Mouse (Mus musculus) hindbrain, embryonic 15.5 days (tissue): ENCODE measurements around the gene Gnaz. TPM values are rescaled to one million over a fixed set of nuclear protein-coding genes. Genes with fewer than 3 reads are reported as not detected.

Source experiments
- ATAC-seq: fragments of 200-750 bp; cut with Nextera tagmentation; 2 replicates; pipeline ENCODE4 v1.8.0; 2017; ENCODE audit warnings: low read depth, moderate number of reproducible peaks, moderate TSS enrichment; ENCODE audit not compliant: low FRiP score
- H3K27ac ChIP-seq: fragments of 300-500 bp; sonication (generic); replicated peaks from 2 replicates; pipeline ENCODE4 v1.5.1; 2015; ENCODE audit warnings: mild to moderate bottlenecking, inconsistent platforms
- H3K27me3 ChIP-seq: fragments of 300-500 bp; sonication (generic); 2 replicates; pipeline ENCODE4 v1.6.1; 2015; ENCODE audit warnings: control low read depth, inconsistent platforms
- H3K36me3 ChIP-seq: fragments of 300-500 bp; sonication (generic); 2 replicates; pipeline ENCODE4 v1.6.1; 2015; ENCODE audit warnings: control low read depth, inconsistent platforms
- H3K4me1 ChIP-seq: fragments of 300-500 bp; sonication (generic); replicated peaks from 2 replicates; pipeline ENCODE4 v1.6.1; 2015; ENCODE audit warnings: control low read depth, inconsistent platforms
- H3K4me2 ChIP-seq: fragments of 300-500 bp; sonication (generic); 2 replicates; pipeline ENCODE4 v1.6.1; 2015; ENCODE audit warnings: moderate library complexity, mild to moderate bottlenecking, inconsistent platforms
- H3K4me3 ChIP-seq: fragments of 300-500 bp; sonication (generic); 2 replicates; pipeline ENCODE4 v1.5.1; 2015; ENCODE audit warnings: mild to moderate bottlenecking, inconsistent platforms
- H3K9ac ChIP-seq: fragments of 300-500 bp; sonication (generic); 2 replicates; pipeline ENCODE4 v1.6.1; 2015; ENCODE audit warnings: inconsistent platforms
- H3K9me3 ChIP-seq: fragments of 300-500 bp; sonication (generic); 2 replicates; pipeline ENCODE4 v1.6.1; 2016; ENCODE audit warnings: control low read depth, inconsistent platforms
- WGBS: fragments of 180-500 bp; shearing (Covaris S2); methylation state at CpG from one replicate; pipeline ENCODE4 v1.1.7; 2015; 5-methylcytosine and 5-hydroxymethylcytosine counted together
- polyA plus RNA-seq: library from polyadenylated mRNA; unstranded; fragments of >200 nt; fragmentation: Nextera tagmentation; extraction: Ambion mirVana; gene quantifications from 2 replicates; pipeline ENCODE4 v1.2.1, GENCODE M21; 2015

Gene Gnaz
- polyA plus RNA-seq, 1 experiment from 2014 or later = 85.5 TPM

GRCm38 (mm10) chr10:74933548-74934190 lies 33.3 kb upstream of the Gnaz start:
- Histone ChIP-seq H3K36me3 (no peaks in the 10 kb centered on the region), H3K27ac (no peak overlapping the region), H3K4me1 (no peaks in the 10 kb centered on the region), H3K9ac (no peak overlapping the region), H3K4me3 (no peak overlapping the region), H3K9me3 (no peaks in the 10 kb centered on the region), H3K4me2 (no peak overlapping the region), H3K27me3 (no peaks in the 10 kb centered on the region)
- WGBS = 74% methylated on average over 19 of the region's 19 CpGs
- no peak for ATAC-seq

GRCm38 (mm10) chr10:74934521-74934920 lies 32.5 kb upstream of the Gnaz start:
- H3K9me3 ChIP-seq = no peaks in the 10 kb centered on the region
- WGBS = 84% methylated on average over 12 of the region's 12 CpGs
- H3K4me2 ChIP-seq = no peak overlapping the region
- ATAC-seq = no peak
- H3K4me3 ChIP-seq = no peak overlapping the region
- no peaks in the 10 kb centered on the region for H3K4me1 ChIP-seq
- H3K9ac ChIP-seq = no peak overlapping the region
- H3K36me3 ChIP-seq = no peaks in the 10 kb centered on the region
- H3K27ac ChIP-seq = no peak overlapping the region
- H3K27me3 ChIP-seq = no peaks in the 10 kb centered on the region

- Histone ChIP-seq H3K4me3 (no peak overlapping the region), H3K36me3 (no peaks in the 10 kb centered on the region), H3K4me1 (no peaks in the 10 kb centered on the region), H3K27me3 (no peaks in the 10 kb centered on the region), H3K9me3 (no peaks in the 10 kb centered on the region), H3K27ac (no peak overlapping the region), H3K4me2 (no peak overlapping the region), H3K9ac (no peak overlapping the region)
- no peak for ATAC-seq
- WGBS = 34% methylated on average over 6 of the region's 6 CpGs
These were observed 32.0 kb upstream of the Gnaz start for GRCm38 (mm10) chr10:74935016-74935415.

GRCm38 (mm10) chr10:74937003-74937790 lies 29.8 kb upstream of the Gnaz start:
- Histone ChIP-seq H3K9ac (no peak overlapping the region), H3K4me1 (no peaks in the 10 kb centered on the region), H3K36me3 (no peaks in the 10 kb centered on the region), H3K9me3 (no peaks in the 10 kb centered on the region), H3K4me2 (no peak overlapping the region), H3K27ac (no peak overlapping the region), H3K27me3 (no peaks in the 10 kb centered on the region), H3K4me3 (no peak overlapping the region)
- ATAC-seq = peak; percentile 69; the same call in 1 of the 2 replicates
- 82% methylated on average over 10 of the region's 10 CpGs for WGBS

- no peaks in the 10 kb centered on the region for H3K36me3 ChIP-seq
- H3K4me2 ChIP-seq = no peak overlapping the region
- no peak for ATAC-seq
- no peaks in the 10 kb centered on the region for H3K4me1 ChIP-seq
- 75% methylated on average over 5 of the region's 5 CpGs for WGBS
- H3K9ac ChIP-seq = no peak overlapping the region
- H3K27ac ChIP-seq = no peak overlapping the region
- H3K9me3 ChIP-seq = no peaks in the 10 kb centered on the region
- H3K4me3 ChIP-seq = no peak overlapping the region
- no peaks in the 10 kb centered on the region for H3K27me3 ChIP-seq
These were observed 28.6 kb upstream of the Gnaz start for GRCm38 (mm10) chr10:74938410-74938809.

GRCm38 (mm10) chr10:74939300-74939699 lies 27.7 kb upstream of the Gnaz start:
- no peaks in the 10 kb centered on the region for H3K27me3 ChIP-seq
- H3K36me3 ChIP-seq = no peaks in the 10 kb centered on the region
- no peak for ATAC-seq
- H3K9ac ChIP-seq = no peak overlapping the region
- no peak overlapping the region for H3K4me2 ChIP-seq
- no peak overlapping the region for H3K27ac ChIP-seq
- no peak overlapping the region for H3K4me3 ChIP-seq
- 60% methylated on average over 3 of the region's 3 CpGs for WGBS
- no peaks in the 10 kb centered on the region for H3K4me1 ChIP-seq
- H3K9me3 ChIP-seq = no peaks in the 10 kb centered on the region

- Histone ChIP-seq H3K4me3 (no peak overlapping the region), H3K27ac (no peak overlapping the region), H3K9me3 (no peaks in the 10 kb centered on the region), H3K27me3 (no peaks in the 10 kb centered on the region), H3K4me2 (no peak overlapping the region), H3K9ac (no peak overlapping the region), H3K4me1 (no peaks in the 10 kb centered on the region), H3K36me3 (no peaks in the 10 kb centered on the region)
- WGBS = 93% methylated on average over 1 of the region's 1 CpGs
- no peak for ATAC-seq
These were observed 26.2 kb upstream of the Gnaz start for GRCm38 (mm10) chr10:74940795-74941194.

GRCm38 (mm10) chr10:74952830-74953443 lies 14.0 kb upstream of the Gnaz start:
- Histone ChIP-seq H3K4me3 (no peak overlapping the region), H3K9me3 (no peaks in the 10 kb centered on the region), H3K36me3 (no peaks in the 10 kb centered on the region), H3K27ac (no peak overlapping the region), H3K4me1 (no peaks in the 10 kb centered on the region), H3K9ac (no peak overlapping the region), H3K4me2 (no peak overlapping the region), H3K27me3 (no peaks in the 10 kb centered on the region)
- no peak for ATAC-seq
- 34% methylated on average over 9 of the region's 9 CpGs for WGBS

- ATAC-seq = no peak
- no peak overlapping the region for H3K4me2 ChIP-seq
- no peaks in the 10 kb centered on the region for H3K36me3 ChIP-seq
- no peak overlapping the region for H3K4me3 ChIP-seq
- 0 out of 2 replicates have a peak, but pooled peaks cover 5% of the 10 kb centered on the region for H3K27me3 ChIP-seq
- H3K4me1 ChIP-seq = peaks cover 22% of the 10 kb centered on the region
- H3K27ac ChIP-seq = no peak overlapping the region
- H3K9me3 ChIP-seq = no peaks in the 10 kb centered on the region
- no peak overlapping the region for H3K9ac ChIP-seq
- WGBS = 86% methylated on average over 1 of the region's 1 CpGs
These were observed 2.6 kb upstream of the Gnaz start for GRCm38 (mm10) chr10:74964380-74964779.

GRCm38 (mm10) chr10:74967651-74968267 lies 782 bp downstream of the Gnaz start:
- Histone ChIP-seq H3K27ac (peak overlapping the region; percentile 86), H3K4me2 (peak overlapping the region; percentile 73), H3K9ac (peak overlapping the region; percentile 74), H3K27me3 (0 out of 2 replicates have a peak, but pooled peaks cover 5% of the 10 kb centered on the region), H3K4me1 (peaks cover 28% of the 10 kb centered on the region), H3K4me3 (peak overlapping the region; percentile 83), H3K36me3 (no peaks in the 10 kb centered on the region), H3K9me3 (no peaks in the 10 kb centered on the region)
- ATAC-seq = no peak
- WGBS = 2% methylated on average over 25 of the region's 25 CpGs

- Histone ChIP-seq H3K9me3 (no peaks in the 10 kb centered on the region), H3K36me3 (no peaks in the 10 kb centered on the region), H3K4me2 (peak overlapping the region; percentile 73), H3K9ac (no peak overlapping the region), H3K4me1 (peaks cover 28% of the 10 kb centered on the region), H3K4me3 (no peak overlapping the region), H3K27me3 (0 out of 2 replicates have a peak, but pooled peaks cover 5% of the 10 kb centered on the region), H3K27ac (no peak overlapping the region)
- WGBS = 95% methylated on average over 2 of the region's 2 CpGs
- no peak for ATAC-seq
These were observed 2.3 kb downstream of the Gnaz start for GRCm38 (mm10) chr10:74969266-74969665.

- no peak for ATAC-seq
These were observed 6.0 kb downstream of the Gnaz start for GRCm38 (mm10) chr10:74973026-74973425.

More at GRCm38 (mm10) chr10:74973026-74973425, 6.0 kb downstream of the Gnaz start:
- Histone ChIP-seq H3K9me3 (no peaks in the 10 kb centered on the region), H3K4me3 (no peak overlapping the region), H3K36me3 (no peaks in the 10 kb centered on the region), H3K4me1 (peaks cover 21% of the 10 kb centered on the region), H3K9ac (no peak overlapping the region), H3K27ac (no peak overlapping the region), H3K4me2 (no peak overlapping the region), H3K27me3 (no peaks in the 10 kb centered on the region)
- WGBS = 69% methylated on average over 6 of the region's 6 CpGs
